In the genomic region with DNA sequence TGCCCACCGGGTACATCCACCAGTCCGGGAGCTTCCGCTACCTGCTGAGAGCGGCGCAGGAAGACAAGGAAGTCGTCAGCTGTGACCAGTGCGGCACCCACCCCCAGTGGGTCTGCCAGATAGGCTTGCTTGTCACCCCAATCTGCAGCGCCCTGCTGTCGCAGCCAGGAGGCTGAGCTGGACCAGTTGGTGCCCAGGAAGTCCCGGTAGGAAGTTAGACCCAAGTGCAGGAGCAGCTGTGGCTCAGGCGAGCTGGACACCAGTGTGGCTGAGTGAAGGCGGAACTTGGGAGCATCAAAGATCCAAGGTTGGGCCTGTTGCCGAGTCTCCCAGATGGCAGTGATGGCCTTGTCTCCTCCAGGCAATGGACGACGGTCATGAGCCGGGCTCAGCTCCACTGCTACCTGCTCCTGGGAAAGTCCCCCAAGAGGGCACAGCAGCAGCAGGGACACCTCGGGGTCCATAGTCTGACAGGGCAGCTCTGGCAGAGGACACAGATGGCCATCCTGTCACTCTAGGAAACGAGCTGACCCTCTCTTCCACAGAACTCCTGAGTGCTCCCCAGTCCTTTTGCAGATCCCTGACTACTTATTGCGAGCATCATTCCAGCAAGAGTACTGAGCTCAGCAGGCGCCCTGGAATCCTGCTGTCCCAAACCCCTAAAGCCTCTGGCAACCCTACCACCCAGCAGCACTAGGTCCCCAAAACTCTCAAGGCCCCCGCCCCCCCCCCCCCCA, we compare ENCODE assay signal across 7 mouse cellular contexts. TPM values are rescaled to one million over a fixed set of nuclear protein-coding genes. Genes with fewer than 3 reads are reported as not detected.
A peak's percentile ranks its signal among the peaks of the same experiment; 100 is the strongest.
DNase-seq lines count a peak whose midpoint lies in the region; ATAC-seq and TF ChIP-seq lines count a peak whose summit lies in the region.

No protein-coding gene starts in this region.

- H3K4me2 ChIP-seq in lung, embryonic 16.5 days (ENCODE audit: low read depth, low read length): peak overlapping the region; percentile 80
- peak overlapping the region; percentile 79 for H3K4me2 ChIP-seq in heart, postnatal 0 days (ENCODE audit: low read depth, low read length)

- H3K4me3 ChIP-seq in lung, embryonic 16.5 days (ENCODE audit: low read length): peak overlapping the region; percentile 73
- peak overlapping the region; percentile 58 for H3K4me3 ChIP-seq in heart, postnatal 0 days (ENCODE audit: low read depth, low read length)
- peak overlapping the region; percentile 51 for H3K4me3 ChIP-seq in macrophage (ENCODE audit: inconsistent target)

- H3K9me3 ChIP-seq in lung, embryonic 16.5 days (ENCODE audit: control insufficient read depth, low read length): no peaks in the 10 kb centered on the region
- H3K9me3 ChIP-seq in heart, postnatal 0 days (replicated peaks; ENCODE audit: control insufficient read depth, low read length): no peaks in the 10 kb centered on the region

- no peak for TF ChIP-seq EP300 in heart, postnatal 0 days (IDR thresholded peaks at IDR 0.05; ENCODE audit: low read depth)

- H3K27me3 ChIP-seq in lung, embryonic 16.5 days (ENCODE audit: control insufficient read depth, insufficient read depth, low read depth, low read length): no peaks in the 10 kb centered on the region
- no peaks in the 10 kb centered on the region for H3K27me3 ChIP-seq in heart, postnatal 0 days (ENCODE audit: control insufficient read depth, insufficient read depth, low read length)

- H3K36me3 ChIP-seq in lung, embryonic 16.5 days (ENCODE audit: control insufficient read depth, insufficient read depth, low read length): peaks cover 11% of the 10 kb centered on the region
- H3K36me3 ChIP-seq in heart, postnatal 0 days (replicated peaks; ENCODE audit: control insufficient read depth, insufficient read depth, low read length): peaks cover 25% of the 10 kb centered on the region
- H3K36me3 ChIP-seq in macrophage (ENCODE audit: inconsistent target): peaks cover 23% of the 10 kb centered on the region

- H3K79me2 ChIP-seq in macrophage (ENCODE audit: inconsistent target): no peaks in the 10 kb centered on the region

- no peak for TF ChIP-seq CTCF in heart, postnatal 0 days (IDR thresholded peaks at IDR 0.05; ENCODE audit: low read depth)

- no peak for ATAC-seq in lung, embryonic 16.5 days (ENCODE audit: low read depth)
- no peak for ATAC-seq in heart, postnatal 0 days (ENCODE audit: insufficient read depth, low read depth)

- 41% methylated on average over 21 of the region's 21 CpGs for WGBS in lung, embryonic 16.5 days
- 38% methylated on average over 21 of the region's 21 CpGs for WGBS in heart, postnatal 0 days
- 48% methylated on average over 21 of the region's 21 CpGs for WGBS in macrophage (ENCODE audit: missing documents)

- H3K27ac ChIP-seq in lung, embryonic 16.5 days (ENCODE audit: low read length): peak overlapping the region; percentile 41
- H3K27ac ChIP-seq in heart, postnatal 0 days (ENCODE audit: low read depth): peak overlapping the region; percentile 84
- no peak overlapping the region for H3K27ac ChIP-seq in macrophage

- no peak for DNase-seq in lung, postnatal 10 days
- DNase-seq in cerebellum, postnatal 10 days: peak; percentile 78 to 80
- no peak for DNase-seq in heart, postnatal 0 days (ENCODE audit: low spot score)
- no peak for DNase-seq in left cerebral cortex, adult 18-20 months (ENCODE audit: low spot score in 2 of 2)
- DNase-seq in layer of hippocampus, postnatal 10 days (ENCODE audit: low spot score in 2 of 2): no peak

- peaks cover 29% of the 10 kb centered on the region for H3K4me1 ChIP-seq in lung, embryonic 16.5 days (replicated peaks; ENCODE audit: control insufficient read depth, insufficient read depth, low read length)
- H3K4me1 ChIP-seq in heart, postnatal 0 days (ENCODE audit: control insufficient read depth, insufficient read depth): peaks cover 26% of the 10 kb centered on the region

- H3K9ac ChIP-seq in lung, embryonic 16.5 days (ENCODE audit: low read length): peak overlapping the region; percentile 82
- H3K9ac ChIP-seq in heart, postnatal 0 days (replicated peaks; ENCODE audit: low read depth, low read length): peak overlapping the region; percentile 62

RNA-seq across cellular contexts. Expression of a gene that starts 0.5 kb away (rescaled TPM):
- polyA plus RNA-seq in lung, embryonic 16.5 days (2015; fragmentation: Nextera tagmentation; extraction: Ambion mirVana): 22.6 and 23.7 TPM in 2 replicates
- total RNA-seq in heart, postnatal 0 days (2014; rRNA removed; ENCODE audit: low replicate concordance): 42.1 and 45.3 TPM in 2 replicates
- polyA plus RNA-seq in heart, postnatal 0 days (2015; fragmentation: Nextera tagmentation; extraction: Ambion mirVana): 48.1 and 49.5 TPM in 2 replicates
- total RNA-seq in macrophage (2018; cell fraction: chromatin; rRNA removed): 10 to 100 TPM in 2 of 26 experiments, 1 to 10 TPM in 22, under 1 TPM in 1, not detected in 1; 0.93 to 12.8 (median 4.3) TPM
- 1 to 10 TPM; 2.1 to 8.4 (median 6.4) TPM for total RNA-seq in macrophage (2018; cell fraction: cytosol; rRNA removed)
- 1 to 10 TPM in 25 of 26 experiments, not detected in 1; 1.4 to 9.5 (median 4.6) TPM for total RNA-seq in macrophage (2018; cell fraction: nucleus; rRNA removed)
- 4.5 to 6.6 TPM (median 5.3 TPM) in 3 replicates for polyA plus RNA-seq in macrophage (2018)
- 10 to 100 TPM; 12.2 to 14.2 TPM for total RNA-seq in left cerebral cortex, adult 18-20 months (2021)
- 10 to 100 TPM; 10.2 to 11.3 TPM for total RNA-seq in layer of hippocampus, postnatal 10 days (2021)

RNA-seq across cellular contexts. Expression of a gene that starts 0.5 kb away (rescaled TPM):
- polyA plus RNA-seq in lung, embryonic 16.5 days (2015; fragmentation: Nextera tagmentation; extraction: Ambion mirVana): 10.9 and 12.3 TPM in 2 replicates
- 12.6 and 32.0 TPM in 2 replicates for total RNA-seq in heart, postnatal 0 days (2014; rRNA removed; ENCODE audit: low replicate concordance)
- 27.1 and 28.4 TPM in 2 replicates for polyA plus RNA-seq in heart, postnatal 0 days (2015; fragmentation: Nextera tagmentation; extraction: Ambion mirVana)
- total RNA-seq in macrophage (2018; cell fraction: chromatin; rRNA removed): 1 to 10 TPM in 22 of 26 experiments, under 1 TPM in 2, not detected in 2; 0.86 to 5.6 (median 3.3) TPM
- 1 to 10 TPM in 13 of 26 experiments, under 1 TPM in 13; 0.45 to 1.7 (median 0.97) TPM for total RNA-seq in macrophage (2018; cell fraction: cytosol; rRNA removed)
- total RNA-seq in macrophage (2018; cell fraction: nucleus; rRNA removed): 1 to 10 TPM in 21 of 26 experiments, under 1 TPM in 4, not detected in 1; 0.78 to 6.6 (median 2.1) TPM
- polyA plus RNA-seq in macrophage (2018): 0.55 to 0.80 TPM (median 0.66 TPM) in 3 replicates
- 10 to 100 TPM; 19.6 to 24.6 TPM for total RNA-seq in left cerebral cortex, adult 18-20 months (2021)
- 10 to 100 TPM; 16.9 to 18.2 TPM for total RNA-seq in layer of hippocampus, postnatal 10 days (2021)

RNA-seq across cellular contexts. Expression of a gene that starts 3.1 kb away (rescaled TPM):
- 26.4 and 30.3 TPM in 2 replicates for polyA plus RNA-seq in lung, embryonic 16.5 days (2015; fragmentation: Nextera tagmentation; extraction: Ambion mirVana)
- 51.4 and 75.2 TPM in 2 replicates for total RNA-seq in heart, postnatal 0 days (2014; rRNA removed; ENCODE audit: low replicate concordance)
- polyA plus RNA-seq in heart, postnatal 0 days (2015; fragmentation: Nextera tagmentation; extraction: Ambion mirVana): 58.5 and 59.7 TPM in 2 replicates
- total RNA-seq in macrophage (2018; cell fraction: chromatin; rRNA removed): 10 to 100 TPM in 19 of 26 experiments, 1 to 10 TPM in 7; 4.3 to 21.3 (median 12.2) TPM
- 10 to 100 TPM; 15.3 to 25.2 (median 21.4) TPM for total RNA-seq in macrophage (2018; cell fraction: cytosol; rRNA removed)
- 10 to 100 TPM in 17 of 26 experiments, 1 to 10 TPM in 9; 3.9 to 22.8 (median 13.6) TPM for total RNA-seq in macrophage (2018; cell fraction: nucleus; rRNA removed)
- 18.1 to 21.0 TPM (median 19.3 TPM) in 3 replicates for polyA plus RNA-seq in macrophage (2018)
- 10 to 100 TPM; 27.8 to 31.8 TPM for total RNA-seq in left cerebral cortex, adult 18-20 months (2021)
- 10 to 100 TPM; 18.1 to 21.5 TPM for total RNA-seq in layer of hippocampus, postnatal 10 days (2021)

RNA-seq across cellular contexts. Expression of a gene that starts 8.0 kb away (rescaled TPM):
- 20.8 and 28.9 TPM in 2 replicates for polyA plus RNA-seq in lung, embryonic 16.5 days (2015; fragmentation: Nextera tagmentation; extraction: Ambion mirVana)
- total RNA-seq in heart, postnatal 0 days (2014; rRNA removed; ENCODE audit: low replicate concordance): 74.8 and 122 TPM in 2 replicates
- polyA plus RNA-seq in heart, postnatal 0 days (2015; fragmentation: Nextera tagmentation; extraction: Ambion mirVana): 193 and 194 TPM in 2 replicates
- total RNA-seq in macrophage (2018; cell fraction: chromatin; rRNA removed): 10 to 100 TPM in 8 of 26 experiments, 1 to 10 TPM in 18; 1.6 to 28.5 (median 6.5) TPM
- 100 to 1,000 TPM in 4 of 26 experiments, 10 to 100 TPM in 22; 33.0 to 110 (median 58.7) TPM for total RNA-seq in macrophage (2018; cell fraction: cytosol; rRNA removed)
- total RNA-seq in macrophage (2018; cell fraction: nucleus; rRNA removed): 10 to 100 TPM in 22 of 26 experiments, 1 to 10 TPM in 4; 8.1 to 47.9 (median 16.1) TPM
- 34.5 to 91.1 TPM (median 72.1 TPM) in 3 replicates for polyA plus RNA-seq in macrophage (2018)
- 10 to 100 TPM; 93.3 to 98.7 TPM for total RNA-seq in left cerebral cortex, adult 18-20 months (2021)
- 10 to 100 TPM; 79.5 to 82.1 TPM for total RNA-seq in layer of hippocampus, postnatal 10 days (2021)

RNA-seq across cellular contexts. Expression of a gene that starts 15.1 kb away (rescaled TPM):
- 125 and 151 TPM in 2 replicates for polyA plus RNA-seq in lung, embryonic 16.5 days (2015; fragmentation: Nextera tagmentation; extraction: Ambion mirVana)
- total RNA-seq in heart, postnatal 0 days (2014; rRNA removed; ENCODE audit: low replicate concordance): 0.65 and 8.5 TPM in 2 replicates
- 59.9 and 65.2 TPM in 2 replicates for polyA plus RNA-seq in heart, postnatal 0 days (2015; fragmentation: Nextera tagmentation; extraction: Ambion mirVana)
- total RNA-seq in macrophage (2018; cell fraction: chromatin; rRNA removed): 10 to 100 TPM; 13.2 to 62.3 (median 33.3) TPM
- 100 to 1,000 TPM in 19 of 26 experiments, 10 to 100 TPM in 7; 83.0 to 136 (median 111) TPM for total RNA-seq in macrophage (2018; cell fraction: cytosol; rRNA removed)
- total RNA-seq in macrophage (2018; cell fraction: nucleus; rRNA removed): 100 to 1,000 TPM in 3 of 26 experiments, 10 to 100 TPM in 23; 35.1 to 113 (median 84.1) TPM
- 146 to 269 TPM (median 153 TPM) in 3 replicates for polyA plus RNA-seq in macrophage (2018)
- 100 to 1,000 TPM; 106 to 115 TPM for total RNA-seq in left cerebral cortex, adult 18-20 months (2021)
- total RNA-seq in layer of hippocampus, postnatal 10 days (2021): 10 to 100 TPM; 77.0 to 98.0 TPM

Comparison
In these comparisons a context has a peak if more than half of its experiments do, and no peak if none do; other contexts are left out.
1. DNase-seq: peak in cerebellum, postnatal 10 days (2 of 2); none in lung, postnatal 10 days (single experiment), heart, postnatal 0 days (single experiment), left cerebral cortex, adult 18-20 months (0 of 2) and layer of hippocampus, postnatal 10 days (0 of 2).
2. Peak in every context shown above with its lines, with median percentiles within 50 percentile points of each other: H3K4me3 ChIP-seq.